Mouse (Mus musculus) MEL (cell line): ENCODE measurements around the gene Parva. TPM values are rescaled to one million over a fixed set of nuclear protein-coding genes. Genes with fewer than 3 reads are reported as not detected.

Experiments
- DNase-seq: peaks from one replicate; pipeline ENCODE4 v3.0.0; 2011; ENCODE audit warnings: low read depth, low spot score
- H3K27ac ChIP-seq: 2 replicates; pipeline ENCODE4 v1.5.1; 2012; ENCODE audit warnings: low read depth, mild to moderate bottlenecking, control low read depth, low read length, moderate library complexity; ENCODE audit not compliant: control insufficient read depth
- H3K27me3 ChIP-seq, 2 experiments: fragments of 150-350 bp in 1 of 2; sonication (generic) in 1 of 2; 2 replicates each; pipeline ENCODE4 v1.6.1; 2012; ENCODE audit warnings: low read length in 2 of 2, mild to moderate bottlenecking in 2 of 2, improper control_type of control experiment in 1 of 2, moderate library complexity in 1 of 2; ENCODE audit not compliant: insufficient read depth in 2 of 2, control insufficient read depth in 1 of 2
- H3K36me3 ChIP-seq, 2 experiments: 2 replicates each; pipeline ENCODE4 v1.6.1; 2012 to 2014; ENCODE audit warnings: low read length in 2 of 2, improper control_type of control experiment in 1 of 2, inconsistent platforms in 1 of 2, mild to moderate bottlenecking in 1 of 2; ENCODE audit not compliant: insufficient read depth in 2 of 2, control insufficient read depth in 1 of 2
- H3K4me1 ChIP-seq, 2 experiments: fragments of 150-350 bp in 1 of 2; sonication (generic) in 1 of 2; 2 replicates each; pipeline ENCODE4 v1.6.1; 2012; ENCODE audit warnings: low read length in 2 of 2, improper control_type of control experiment in 1 of 2, mild to moderate bottlenecking in 1 of 2; ENCODE audit not compliant: insufficient read depth in 2 of 2, control insufficient read depth in 1 of 2
- H3K4me3 ChIP-seq, 2 experiments: fragments of 150-350 bp in 1 of 2; sonication (generic) in 1 of 2; 2 replicates each; pipeline ENCODE4 v1.5.1; 2012; ENCODE audit warnings: low read depth in 2 of 2, low read length in 2 of 2, mild to moderate bottlenecking in 2 of 2, moderate library complexity in 2 of 2, control low read depth in 1 of 2, improper control_type of control experiment in 1 of 2; ENCODE audit not compliant: control insufficient read depth in 1 of 2, insufficient read depth in 1 of 2
- H3K79me2 ChIP-seq: 2 replicates; pipeline ENCODE4 v1.6.1; 2012; ENCODE audit warnings: mild to moderate bottlenecking, low read length, moderate library complexity; ENCODE audit not compliant: control insufficient read depth, poor library complexity, insufficient read depth
- H3K9ac ChIP-seq: 2 replicates; pipeline ENCODE4 v1.6.1; 2012; ENCODE audit warnings: low read depth, mild to moderate bottlenecking, control low read depth, low read length, moderate library complexity; ENCODE audit not compliant: control insufficient read depth, poor library complexity, severe bottlenecking
- H3K9me3 ChIP-seq: fragments of 150-350 bp; sonication (generic); replicated peaks from 2 replicates; pipeline ENCODE4 v1.6.1; 2012; ENCODE audit warnings: mild to moderate bottlenecking, low read length, improper control_type of control experiment, moderate library complexity; ENCODE audit not compliant: insufficient read depth
- CHD1 ChIP-seq: IDR thresholded peaks from 2 replicates; pipeline ENCODE4 v1.6.1; 2012; ENCODE audit warnings: low read depth, mild to moderate bottlenecking, inconsistent platforms, low read length, improper control_type of control experiment
- CHD2 ChIP-seq: IDR thresholded peaks from 2 replicates; pipeline ENCODE4 v1.6.1; 2011; ENCODE audit warnings: low read length, improper control_type of control experiment
- E2F4 ChIP-seq: IDR thresholded peaks from 2 replicates; pipeline ENCODE4 v1.6.1; 2011; ENCODE audit warnings: low read depth, low read length, improper control_type of control experiment, borderline replicate concordance
- EP300 ChIP-seq, 2 experiments: IDR thresholded peaks; 2 replicates each; pipeline ENCODE4 v1.6.1; 2011; ENCODE audit warnings: improper control_type of control experiment in 2 of 2, low read length in 2 of 2, low read depth in 1 of 2, mild to moderate bottlenecking in 1 of 2
- GABPA ChIP-seq: IDR thresholded peaks from 2 replicates; pipeline ENCODE4 v1.6.1; 2012; ENCODE audit warnings: low read depth, mild to moderate bottlenecking, inconsistent platforms, low read length, improper control_type of control experiment, moderate library complexity
- GATA1 ChIP-seq: IDR thresholded peaks from 2 replicates; pipeline ENCODE4 v1.6.1; 2011; ENCODE audit warnings: low read depth, low read length, improper control_type of control experiment
- JUND ChIP-seq: IDR thresholded peaks from 2 replicates; pipeline ENCODE4 v1.6.1; 2011; ENCODE audit warnings: low read depth, mild to moderate bottlenecking, improper control_type of control experiment, low read length
- MAFK ChIP-seq: IDR thresholded peaks from 2 replicates; pipeline ENCODE4 v1.6.1; 2011; ENCODE audit warnings: low read depth, mild to moderate bottlenecking, low read length, improper control_type of control experiment, borderline replicate concordance
- MAX ChIP-seq: IDR thresholded peaks from 2 replicates; pipeline ENCODE4 v1.6.1; 2011; ENCODE audit warnings: low read length, improper control_type of control experiment
- MXI1 ChIP-seq: IDR thresholded peaks from 2 replicates; pipeline ENCODE4 v1.6.1; 2011; ENCODE audit warnings: mild to moderate bottlenecking, low read depth, low read length, improper control_type of control experiment
- SMC3 ChIP-seq: IDR thresholded peaks from 2 replicates; pipeline ENCODE4 v1.6.1; 2011; ENCODE audit warnings: low read depth, low read length, improper control_type of control experiment
- USF2 ChIP-seq, 2 experiments: IDR thresholded peaks; 2 replicates each; pipeline ENCODE4 v1.6.1; 2011 to 2012; ENCODE audit warnings: improper control_type of control experiment in 2 of 2, low read length in 2 of 2, borderline replicate concordance in 1 of 2, inconsistent platforms in 1 of 2, low read depth in 1 of 2, mild to moderate bottlenecking in 1 of 2; ENCODE audit not compliant: insufficient read depth in 1 of 2
- ZKSCAN1 ChIP-seq: IDR thresholded peaks from 2 replicates; pipeline ENCODE4 v1.6.1; 2012; ENCODE audit warnings: low read depth, mild to moderate bottlenecking, inconsistent platforms, low read length, improper control_type of control experiment, moderate library complexity
- polyA plus RNA-seq, 2 experiments: library from polyadenylated mRNA; stranded (reverse) in 1 of 2; unstranded in 1 of 2; fragments of >175 nt in 1 of 2; fragments of >200 nt in 1 of 2; gene quantifications; 2 replicates each; pipeline versions ENCODE4 v1.2.1 to v1.2.4; 2012; ENCODE audit warnings: low replicate concordance in 2 of 2, low read depth in 1 of 2; ENCODE audit not compliant: insufficient read length in 2 of 2, insufficient read depth in 1 of 2, missing spikeins in 1 of 2
- total RNA-seq: library from RNA; depleted of rRNA; stranded (reverse); fragments of 300-350 nt; gene quantifications from 2 replicates; pipeline ENCODE4 v1.2.3, GENCODE M21; 2012

The Parva gene
- total and polyA plus RNA-seq, 3 experiments, result not detected

GRCm38 (mm10) chr7:112502050-112502809 is 74.9 kb downstream of the Parva start (continued):
- TF ChIP-seq EP300 (IDR thresholded peaks at IDR 0.05; ENCODE audit: low read depth in 1 of 2, low read length in 2 of 2) (no peak), ZKSCAN1 (no peak), JUND (no peak)

DNA sequence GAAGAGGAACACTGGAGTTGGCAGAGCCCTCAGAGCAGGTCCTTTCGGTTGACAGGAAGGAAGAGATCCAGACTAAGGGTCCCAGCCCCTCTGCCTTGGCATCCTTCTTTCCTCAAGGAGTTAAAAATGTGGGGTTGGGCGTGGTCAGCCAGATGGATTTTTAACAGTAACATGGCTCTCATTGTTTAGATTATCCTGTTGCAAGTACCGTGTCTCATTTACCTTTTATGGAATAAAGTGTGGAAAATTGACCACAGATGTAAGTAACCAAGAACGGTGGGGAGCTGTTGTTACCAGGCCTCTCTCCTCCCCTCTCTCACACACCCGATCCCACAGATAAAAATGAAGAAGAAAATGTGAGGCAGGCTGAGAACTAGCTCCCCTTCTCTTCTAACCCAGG is 75.5 kb downstream of the Parva start:
- H3K4me1 ChIP-seq, result no peaks in the 10 kb centered on the region
- no peaks in the 10 kb centered on the region for H3K36me3 ChIP-seq
- H3K4me3 ChIP-seq, result no peak overlapping the region
- no peak overlapping the region for H3K9ac ChIP-seq
- TF ChIP-seq MAFK, result no peak
- no peaks in the 10 kb centered on the region for H3K79me2 ChIP-seq
- no peak for DNase-seq
- no peaks in the 10 kb centered on the region for H3K9me3 ChIP-seq
- H3K27me3 ChIP-seq, result no peaks in the 10 kb centered on the region
- no peak overlapping the region for H3K27ac ChIP-seq

DNA sequence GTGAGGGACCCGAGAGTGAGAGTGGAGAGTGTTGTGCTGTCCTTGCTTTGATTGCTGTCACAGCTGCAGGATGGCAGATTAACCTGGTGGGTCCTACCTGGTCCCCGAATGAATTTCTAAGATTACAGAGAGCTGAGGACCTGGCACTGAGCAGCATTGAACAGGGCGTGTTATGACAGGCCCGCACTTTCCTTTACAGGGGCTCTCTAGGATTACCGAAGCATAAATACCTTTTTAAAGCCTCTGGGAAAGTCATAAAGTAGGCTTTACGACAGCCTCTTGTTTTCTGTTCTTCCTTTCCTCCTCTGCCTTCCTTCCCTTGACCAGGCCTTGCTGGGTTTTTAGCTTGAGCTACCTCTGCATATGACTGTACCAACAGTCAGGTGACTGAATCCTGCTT is 76.1 kb downstream of the Parva start:
- Histone ChIP-seq H3K36me3 (no peaks in the 10 kb centered on the region), H3K4me1 (no peaks in the 10 kb centered on the region), H3K27me3 (no peaks in the 10 kb centered on the region), H3K4me3 (no peak overlapping the region), H3K79me2 (no peaks in the 10 kb centered on the region), H3K27ac (no peak overlapping the region), H3K9ac (no peak overlapping the region), H3K9me3 (no peaks in the 10 kb centered on the region)
- no peak for DNase-seq
- no peak for TF ChIP-seq E2F4
- no peak for TF ChIP-seq MAX
- TF ChIP-seq USF2 (IDR thresholded peaks at IDR 0.05; ENCODE audit: borderline replicate concordance in 1 of 2, insufficient read depth in 1 of 2, low read depth in 1 of 2, low read length in 2 of 2), result no peak
- no peak for TF ChIP-seq GABPA
- TF ChIP-seq CHD1, result no peak
- no peak for TF ChIP-seq CHD2
- no peak for TF ChIP-seq SMC3
- no peak for TF ChIP-seq MXI1
- no peak for TF ChIP-seq GATA1
- no peak for TF ChIP-seq JUND
